Mouse (Mus musculus) spleen, embryonic (tissue): ENCODE data around the gene Tex14.
"Not testable (repeated sequence)": the region's sequence is repeated elsewhere in the genome, so short reads cannot be mapped to it uniquely, and the experiment has no call there.

ENCODE experiments used
- CTCF ChIA-PET: fragments of 350-600 bp; sonication (Branson Sonifier 250); formaldehyde crosslinking; loops from one replicate; lab custom pipeline; 2022; lab: Charles Lee

The Tex14 gene

GRCm38 (mm10) chr11:87447429-87447828, 42.6 kb downstream of the Tex14 start:
- CTCF ChIA-PET, result no interaction called here

- CTCF ChIA-PET, result not testable (repeated sequence)
Measured at GRCm38 (mm10) chr11:87448081-87448475, 43.2 kb downstream of the Tex14 start.

- CTCF ChIA-PET, result interaction anchor here (0.7 kb wide), 1 partner anchor 24 kb away, joined by 3 read pairs; no protein-coding TSS in a partner anchor
Measured at GRCm38 (mm10) chr11:87448476-87449199, 43.8 kb downstream of the Tex14 start.

GRCm38 (mm10) chr11:87449200-87449547, 44.3 kb downstream of the Tex14 start:
- CTCF ChIA-PET, result interaction anchor here (0.7 kb wide), 1 partner anchor 25 kb away, joined by 3 read pairs; no protein-coding TSS in a partner anchor

DNA sequence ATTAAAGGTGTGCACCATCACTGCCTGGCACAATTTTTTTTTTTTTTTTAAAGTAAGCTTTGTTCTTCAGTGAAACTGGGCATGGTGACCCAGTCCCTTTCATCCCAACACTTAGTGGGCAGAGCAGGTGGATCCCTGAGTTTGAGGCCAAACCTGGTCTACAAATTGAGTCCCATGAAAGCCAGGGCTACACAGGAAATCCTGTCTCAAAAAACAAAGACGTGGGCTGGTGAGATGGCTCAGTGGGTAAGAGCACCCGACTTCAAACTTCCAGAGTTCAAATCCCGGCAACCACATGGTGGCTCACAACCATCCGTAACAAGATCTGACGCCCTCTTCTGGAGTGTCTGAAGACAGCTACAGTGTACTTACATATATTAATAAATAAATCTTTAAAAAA, 45.0 kb downstream of the Tex14 start:
- CTCF ChIA-PET, result interaction anchor here (0.6 kb wide), 3 partner anchors 21 to 235 kb away, joined by 4 to 11 read pairs (median 4); no protein-coding TSS in a partner anchor

GRCm38 (mm10) chr11:87452779-87453178, 47.9 kb downstream of the Tex14 start:
- CTCF ChIA-PET, result interaction anchor here (0.5 kb wide), 1 partner anchor 55 kb away, joined by 4 read pairs; no protein-coding TSS in a partner anchor

DNA sequence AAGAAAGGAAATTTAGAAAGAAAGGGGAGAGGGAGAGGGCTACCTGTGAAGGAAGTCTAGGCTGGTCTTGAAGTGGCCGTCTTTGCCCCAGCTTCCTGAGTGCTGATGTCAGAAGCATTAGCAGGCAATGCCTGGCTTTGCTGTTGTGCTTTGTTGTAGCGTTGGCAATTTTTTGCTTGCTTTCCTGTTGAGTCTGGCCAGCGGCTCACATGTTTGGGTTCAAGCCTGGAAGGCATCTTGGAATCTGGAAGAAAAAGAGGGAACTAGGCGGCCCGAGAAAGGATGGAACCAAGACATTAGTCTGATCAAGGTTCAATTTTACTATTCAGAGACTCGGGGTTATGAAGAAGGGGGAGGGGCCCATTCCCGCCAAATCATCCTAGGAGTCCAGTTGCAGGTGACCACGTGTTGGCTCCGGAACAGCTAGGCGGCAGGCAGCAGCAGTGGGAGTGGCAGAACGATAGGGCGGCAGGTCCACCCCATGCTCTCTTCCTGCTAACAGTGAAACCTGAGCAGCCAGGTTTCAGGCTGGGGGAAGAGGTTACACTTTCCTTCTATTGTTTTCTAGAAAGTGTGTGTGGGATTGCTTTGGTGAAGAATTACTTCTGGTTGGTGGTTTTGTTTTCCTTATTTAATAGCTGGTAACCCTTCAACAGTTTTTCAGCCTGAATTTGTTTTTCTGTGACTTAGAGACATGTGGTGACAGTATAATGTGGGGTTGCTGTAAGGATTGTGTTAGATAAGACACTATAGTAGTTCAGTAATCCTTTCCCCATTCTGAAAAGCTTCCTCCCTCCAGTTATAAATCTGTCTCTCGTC, 48.6 kb downstream of the Tex14 start:
- CTCF ChIA-PET, result interaction anchor here (0.5 to 0.9 kb wide), 3 partner anchors 10 to 54 kb away, joined by 3 to 4 read pairs (median 3); no protein-coding TSS in a partner anchor

DNA sequence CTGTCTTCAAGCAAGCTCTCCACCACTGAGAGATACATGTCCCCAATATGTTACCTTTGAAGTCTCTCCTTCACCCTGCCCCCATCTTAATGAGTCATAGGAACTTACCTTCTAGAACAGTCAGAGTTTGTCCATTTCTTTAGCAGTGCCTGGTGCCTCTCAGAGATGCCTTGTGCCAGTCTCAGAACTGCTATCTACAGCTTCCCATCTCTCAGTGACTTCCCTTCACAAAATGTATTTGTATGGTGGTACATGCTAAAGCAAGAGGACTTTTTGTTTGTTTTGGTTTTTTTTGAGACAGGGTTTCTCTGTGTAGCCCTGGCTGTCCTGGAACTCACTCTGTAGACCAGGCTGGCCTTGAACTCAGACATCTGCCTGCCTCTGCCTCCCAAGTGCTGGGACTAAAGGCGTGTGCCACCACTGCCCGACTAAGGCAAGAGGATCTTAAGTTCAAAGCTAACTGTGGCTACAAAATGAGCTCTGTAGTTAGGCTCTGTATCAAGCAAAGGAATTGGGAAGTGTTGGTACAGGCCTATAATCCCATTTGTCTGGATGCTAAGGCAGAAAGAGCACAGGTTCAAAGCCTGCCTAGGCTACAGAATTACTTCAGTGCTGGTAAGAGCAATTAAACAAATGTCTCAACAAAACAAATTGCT, 49.3 kb downstream of the Tex14 start:
- CTCF ChIA-PET, result interaction anchor here (0.7 to 0.9 kb wide), 2 partner anchors 10 to 14 kb away, joined by 3 read pairs; no protein-coding TSS in a partner anchor

DNA sequence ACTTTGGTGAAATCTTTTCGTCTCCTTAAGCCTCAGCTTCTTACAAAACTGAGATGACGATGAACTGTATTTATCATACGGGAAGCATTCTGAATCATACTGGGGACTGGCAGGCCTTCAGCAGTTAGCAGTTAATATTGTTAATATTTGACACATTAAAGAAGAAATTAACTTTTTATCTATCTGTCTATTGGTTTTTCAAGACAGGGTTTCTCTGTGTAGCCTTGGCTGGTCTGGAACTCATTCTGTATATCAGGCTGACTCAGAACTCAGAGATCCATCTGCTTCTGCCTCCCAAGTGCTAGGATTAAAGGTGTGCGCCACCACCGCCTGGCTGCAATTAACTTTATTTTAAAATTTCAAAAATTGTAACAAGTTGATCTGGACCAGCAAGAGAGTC, 50.7 kb downstream of the Tex14 start:
- CTCF ChIA-PET, result no interaction called here

DNA sequence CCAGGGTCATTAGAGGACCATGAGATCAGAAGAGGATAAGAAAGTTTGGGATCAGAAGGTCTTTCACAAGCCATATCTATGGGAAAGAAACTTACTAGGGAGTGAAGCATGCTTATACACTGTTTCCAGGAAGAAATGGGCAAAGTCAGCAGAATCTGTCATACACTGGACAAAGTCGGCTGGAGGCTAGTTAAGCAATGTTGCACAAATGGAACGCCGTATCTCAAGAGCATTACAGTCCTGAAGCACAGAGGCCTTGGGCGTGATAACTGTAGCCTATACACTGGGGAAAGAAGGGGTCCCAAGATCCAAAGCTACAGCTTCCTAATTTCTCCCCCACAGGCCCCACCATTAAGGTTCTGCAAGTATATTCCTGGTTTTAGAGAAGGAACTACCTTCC, 51.1 kb downstream of the Tex14 start:
- CTCF ChIA-PET, result no interaction called here

- CTCF ChIA-PET, result interaction anchor here (1.1 kb wide), 1 partner anchor 10 kb away, joined by 3 read pairs; no protein-coding TSS in a partner anchor
Measured at GRCm38 (mm10) chr11:87460566-87460965, 55.7 kb downstream of the Tex14 start.

DNA sequence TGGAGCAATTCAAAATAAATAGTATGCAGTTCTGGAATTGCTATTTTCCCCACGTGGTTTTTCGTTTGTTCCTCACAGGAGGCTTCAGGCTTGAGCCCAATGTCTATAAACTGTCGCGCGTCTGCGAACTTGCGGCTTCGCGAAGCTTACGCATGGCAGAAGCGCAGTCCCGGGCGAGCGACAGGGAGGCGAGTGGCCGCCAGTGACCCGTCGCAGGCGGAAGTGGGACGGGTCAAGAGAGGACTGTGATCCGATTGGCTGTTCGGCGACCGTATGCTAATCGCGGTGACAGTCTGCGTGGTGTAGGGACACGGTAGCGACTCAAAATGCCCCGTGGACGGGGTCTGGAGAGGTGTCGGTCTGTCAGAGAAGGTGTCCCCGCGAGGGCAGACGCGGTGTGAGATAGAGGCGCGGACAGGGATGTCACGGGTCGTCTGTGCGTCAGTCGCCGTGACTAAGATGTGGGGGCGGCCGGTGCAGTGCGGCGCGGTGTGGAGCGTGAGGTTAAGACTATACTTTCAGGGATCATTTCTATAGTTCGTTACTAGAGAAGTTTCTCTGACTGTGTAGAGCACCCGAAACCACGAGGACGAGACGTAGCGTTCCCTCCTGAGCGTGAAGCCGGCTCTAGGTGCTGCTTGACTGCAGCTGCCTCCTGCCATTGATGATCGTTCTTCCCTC, 57.1 kb downstream of the Tex14 start:
- CTCF ChIA-PET, result interaction anchor here (0.6 kb wide), 1 partner anchor 56 kb away, joined by 4 read pairs; no protein-coding TSS in a partner anchor

- CTCF ChIA-PET, result interaction anchor here (0.6 kb wide), 1 partner anchor 55 kb away, joined by 4 read pairs; no protein-coding TSS in a partner anchor
Measured at GRCm38 (mm10) chr11:87462461-87463242, 57.8 kb downstream of the Tex14 start.

GRCm38 (mm10) chr11:87463243-87463540, 58.3 kb downstream of the Tex14 start:
- CTCF ChIA-PET, result no interaction called here

DNA sequence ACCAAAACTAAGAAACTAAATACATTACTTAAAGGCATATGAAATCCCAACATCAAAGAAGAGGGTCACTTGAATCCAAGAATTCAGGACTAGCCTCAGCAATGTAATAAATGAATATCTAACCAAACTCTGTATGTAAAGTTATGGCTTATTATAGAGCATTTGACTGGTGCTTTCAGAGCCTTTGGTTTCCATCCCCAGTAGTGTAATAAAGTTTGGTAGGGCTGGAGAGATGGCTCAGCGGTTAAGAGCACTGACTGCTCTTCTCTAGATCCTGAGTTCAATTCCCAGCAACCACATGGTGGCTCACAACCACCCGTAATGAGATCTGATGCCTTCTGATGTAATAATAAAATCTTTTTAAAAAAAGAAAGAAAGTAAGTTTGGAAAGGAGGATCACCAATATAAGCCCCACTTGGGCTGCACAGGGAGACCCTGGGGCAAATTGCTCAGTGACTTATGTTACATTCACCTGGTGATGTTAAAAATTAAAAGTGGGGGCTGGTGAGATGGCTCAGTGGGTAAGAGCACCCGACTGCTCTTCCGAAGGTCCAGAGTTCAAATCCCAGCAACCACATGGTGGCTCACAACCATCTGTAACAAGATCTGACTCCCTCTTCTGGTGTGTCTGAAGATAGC, 59.0 kb downstream of the Tex14 start:
- CTCF ChIA-PET, result interaction anchor here (0.7 kb wide), 1 partner anchor 993 kb away, joined by 10 read pairs; no protein-coding TSS in a partner anchor

DNA sequence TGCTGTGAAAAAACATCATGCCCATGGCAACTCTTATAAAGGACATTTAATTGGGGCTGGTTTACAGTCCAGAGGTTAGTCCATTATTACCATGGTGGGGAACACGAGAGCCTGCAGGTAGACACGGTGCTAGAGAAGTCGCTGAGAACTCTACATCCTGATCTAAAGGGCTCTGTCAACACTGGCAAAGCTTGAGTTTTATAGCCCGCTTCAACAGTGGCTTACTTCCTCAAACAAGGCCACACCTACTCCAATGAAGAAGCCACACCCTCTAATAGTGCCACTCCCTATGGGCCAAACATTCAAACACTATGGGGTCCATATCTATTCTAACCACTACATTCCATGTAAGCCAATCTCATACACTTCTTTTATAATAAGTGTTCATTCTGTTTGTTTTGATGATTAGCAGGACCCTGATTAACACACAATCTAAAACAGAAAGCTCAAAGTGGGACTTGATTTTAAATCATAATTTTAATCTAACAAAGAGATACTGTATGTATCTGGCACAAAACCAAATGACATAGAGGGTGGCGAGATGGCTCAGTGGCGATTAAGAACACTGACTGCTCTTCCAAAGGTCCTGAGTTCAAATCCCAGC, 61.2 kb downstream of the Tex14 start:
- CTCF ChIA-PET, result interaction anchor here (0.6 to 0.9 kb wide), 2 partner anchors 49 to 817 kb away, joined by 3 to 4 read pairs; no protein-coding TSS in a partner anchor

DNA sequence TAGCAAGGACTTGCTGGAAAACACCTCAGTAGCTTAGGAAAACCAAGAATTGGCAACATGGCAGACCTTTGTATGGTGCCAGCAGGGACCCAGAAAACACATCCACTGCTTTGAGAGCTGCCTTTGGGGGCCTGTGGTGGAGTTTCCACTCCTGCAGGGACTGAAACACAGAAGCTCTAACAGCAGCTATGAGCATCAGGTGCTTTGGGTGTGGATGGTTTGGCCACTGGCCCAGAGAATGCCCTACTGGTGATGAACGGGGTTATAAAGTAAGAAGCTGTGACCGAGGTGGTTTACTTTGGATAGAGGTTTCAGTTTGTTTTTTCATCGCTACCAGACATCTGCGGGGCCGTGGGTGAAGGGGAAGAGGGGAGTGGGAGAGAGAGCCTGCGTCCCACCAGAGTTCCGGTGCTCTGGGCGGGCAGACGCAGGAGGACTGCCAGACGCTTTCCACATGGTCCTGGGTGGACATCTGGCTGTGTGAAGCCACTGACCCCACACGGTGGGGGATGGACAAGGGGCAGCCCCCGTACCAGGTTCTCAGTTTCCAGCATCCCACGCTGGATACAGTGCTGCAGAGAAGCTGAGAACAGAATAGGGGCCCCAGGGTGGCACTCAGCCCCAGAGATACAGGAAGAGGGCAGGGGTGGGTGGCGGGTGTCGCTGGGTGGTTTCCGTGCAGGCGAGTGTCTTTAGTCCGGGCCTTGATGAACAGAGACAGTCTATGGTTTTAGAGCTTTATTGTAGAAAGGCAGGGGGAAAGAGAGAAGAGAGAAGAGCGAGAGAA, 62.8 kb downstream of the Tex14 start:
- CTCF ChIA-PET, result interaction anchor here (0.6 to 2.9 kb wide), 5 partner anchors 24 to 1260 kb away, joined by 3 to 9 read pairs (median 5); no protein-coding TSS in a partner anchor

- CTCF ChIA-PET, result interaction anchor here (0.6 to 2.9 kb wide), 4 partner anchors 24 to 42 kb away, joined by 3 to 9 read pairs (median 4); no protein-coding TSS in a partner anchor
Measured at GRCm38 (mm10) chr11:87468278-87468655, 63.4 kb downstream of the Tex14 start.
